Mouse (Mus musculus) heart, adult 9 months (tissue): ENCODE data around the gene Spaca4.

Experiments used
- DNase-seq, 2 experiments: peaks; one replicate each; pipeline ENCODE4 v3.0.0; 2022; ENCODE audit warnings: low spot score in 2 of 2

The Spaca4 gene

GRCm38 (mm10) chr7:45725713-45726112 is at the start of gene Spaca4:
Spaca4 (minus strand) TSS chr7:45725813.
- DNase-seq, result no peak

DNA sequence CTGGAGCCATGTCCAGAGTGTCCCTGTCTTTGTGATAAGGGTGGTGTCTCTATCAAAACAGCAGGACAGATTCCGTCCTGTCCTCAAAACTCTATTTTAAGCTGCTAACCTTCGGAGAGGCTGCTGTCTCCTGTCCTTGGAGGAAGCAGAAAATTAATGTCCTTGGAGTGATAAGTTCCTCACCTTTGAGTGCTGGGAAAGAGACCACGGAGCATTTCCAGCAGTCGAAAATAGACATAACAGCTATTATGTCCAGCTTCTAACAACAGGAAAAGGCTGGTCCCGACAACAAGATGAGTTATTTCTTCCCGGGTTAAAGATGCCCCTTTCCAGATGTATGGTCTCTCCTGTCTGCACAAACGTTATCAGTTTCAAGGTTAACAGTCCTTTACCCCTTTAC is 49.6 kb upstream of the Spaca4 start:
- no peak for DNase-seq

- no peak for DNase-seq
Observed at GRCm38 (mm10) chr7:45771101-45771500, 45.5 kb upstream of the Spaca4 start.

GRCm38 (mm10) chr7:45770427-45771082 is 44.9 kb upstream of the Spaca4 start:
- DNase-seq, result no peak

DNA sequence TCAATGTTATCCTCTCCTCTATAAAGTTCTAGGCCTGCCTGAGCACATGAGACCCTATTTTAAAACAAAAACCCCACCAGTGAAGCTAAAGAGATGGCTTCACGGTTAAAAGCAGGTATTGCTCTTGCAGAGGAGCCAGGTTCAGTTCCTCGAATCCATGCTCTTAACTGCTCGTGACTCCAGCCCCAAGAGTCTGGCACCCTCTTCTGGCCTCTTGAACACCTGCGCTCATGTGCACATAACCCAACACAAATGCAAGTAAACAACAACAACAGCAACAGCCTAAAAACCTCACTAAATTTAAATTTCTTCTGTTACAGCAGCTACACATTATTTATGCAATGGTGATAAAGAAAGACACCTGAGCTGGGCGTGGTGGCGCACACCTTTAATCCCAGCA is 41.9 kb upstream of the Spaca4 start:
- DNase-seq, result no peak

GRCm38 (mm10) chr7:45766764-45767163 is 41.2 kb upstream of the Spaca4 start:
- no peak for DNase-seq

- no peak for DNase-seq
Observed at GRCm38 (mm10) chr7:45765995-45766394, 40.4 kb upstream of the Spaca4 start.

DNA sequence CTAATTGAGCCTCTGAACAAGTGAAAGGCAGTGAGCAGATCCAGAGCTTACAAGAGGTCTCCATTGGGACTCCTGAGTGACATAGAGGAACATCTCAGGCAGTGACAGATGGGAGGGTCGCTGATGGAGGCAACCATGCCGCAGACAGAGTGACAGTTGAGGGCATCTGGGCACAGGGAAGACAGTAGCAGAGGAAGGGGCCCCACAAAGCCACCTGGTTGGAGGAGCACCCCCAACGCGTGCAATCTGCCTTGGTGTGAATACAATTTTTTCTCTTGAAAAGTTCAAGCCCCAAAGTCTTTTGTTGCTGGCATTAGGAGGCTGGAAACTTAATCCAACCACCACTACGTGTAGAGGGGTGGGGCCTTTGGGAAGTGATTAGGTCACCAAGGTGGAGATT is 34.5 kb upstream of the Spaca4 start:
- no peak for DNase-seq

DNA sequence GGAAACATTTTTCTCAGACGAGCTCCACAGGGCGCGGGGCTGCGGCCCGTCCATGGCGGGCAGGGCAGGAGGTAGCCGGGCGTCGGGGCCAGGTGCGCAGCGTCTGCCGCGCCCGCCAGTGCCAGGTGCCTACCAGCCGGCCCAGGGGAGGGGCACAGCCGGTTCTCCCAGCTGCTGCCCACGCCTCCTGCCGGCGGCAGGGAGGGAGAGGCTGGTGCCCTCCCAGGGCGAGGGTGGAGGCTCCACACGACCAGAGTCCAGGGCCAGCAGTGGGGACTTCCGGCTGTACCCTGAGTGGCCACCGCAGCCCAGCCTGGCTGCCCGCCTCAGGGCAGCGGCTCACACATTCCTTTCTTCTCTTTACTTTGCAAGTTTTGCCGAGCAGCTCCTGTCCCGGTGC is 33.8 kb upstream of the Spaca4 start:
- DNase-seq, result no peak

GRCm38 (mm10) chr7:45755703-45756102 is 30.1 kb upstream of the Spaca4 start:
- no peak for DNase-seq

DNA sequence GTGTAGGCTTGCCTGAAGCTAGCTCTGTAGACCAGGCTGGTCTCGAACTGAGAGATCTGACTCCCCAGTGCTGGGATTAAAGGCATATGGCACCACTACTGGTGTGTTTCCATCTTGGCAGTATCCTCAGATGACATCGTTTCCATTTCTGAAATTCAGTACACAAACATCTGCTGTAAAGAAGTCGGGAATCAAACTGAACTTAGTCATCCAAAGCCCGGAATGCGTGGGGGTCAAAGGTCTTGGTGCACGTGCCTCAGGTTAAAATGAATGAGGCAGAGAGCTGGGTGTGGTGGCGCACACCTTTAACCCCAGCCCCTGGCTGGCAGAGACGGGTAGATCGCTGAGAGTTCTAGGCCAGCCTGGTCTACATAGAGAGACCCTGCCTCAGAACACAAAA is 24.5 kb upstream of the Spaca4 start:
- DNase-seq, result no peak

- no peak for DNase-seq
Observed at GRCm38 (mm10) chr7:45749401-45749800, 23.8 kb upstream of the Spaca4 start.

DNA sequence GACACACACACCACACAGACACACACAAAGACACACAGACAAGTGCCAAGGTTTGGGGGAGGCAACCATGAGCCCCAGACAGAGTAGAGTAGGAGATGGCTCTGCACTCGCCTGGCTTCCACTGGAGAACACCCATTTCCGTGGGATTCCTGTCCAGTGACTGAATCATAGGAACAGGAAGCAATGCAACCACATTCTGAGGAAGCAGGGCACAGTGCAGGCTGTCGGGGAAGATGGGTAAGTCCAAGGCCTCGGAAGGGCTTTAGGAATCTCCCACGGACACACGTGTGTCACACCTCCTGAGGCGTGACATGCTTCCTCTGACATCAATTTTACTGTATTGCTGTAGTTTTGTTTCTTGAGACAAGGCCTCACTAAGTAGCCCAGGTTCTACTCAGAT is 22.5 kb upstream of the Spaca4 start:
- DNase-seq, result no peak

DNA sequence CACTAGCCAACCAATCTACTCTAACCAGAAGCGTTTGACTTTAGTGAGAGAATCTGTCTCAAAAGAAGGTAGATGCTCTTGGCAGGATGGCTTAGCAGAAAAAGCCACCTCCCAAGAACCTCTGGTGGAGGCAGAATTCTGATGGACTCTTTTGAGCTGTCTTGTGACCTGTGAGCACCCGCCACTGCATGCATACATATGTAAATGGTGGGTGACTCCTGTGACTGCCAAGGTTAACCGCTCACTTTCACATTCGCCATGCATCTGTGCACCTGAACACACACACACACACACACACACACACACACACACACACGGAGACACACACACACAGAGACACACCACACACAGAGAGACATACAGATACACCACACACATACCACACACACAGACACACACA is 21.8 kb upstream of the Spaca4 start:
- DNase-seq, result no peak

GRCm38 (mm10) chr7:45746518-45746917 is 20.9 kb upstream of the Spaca4 start:
- no peak for DNase-seq

- DNase-seq, result no peak
Observed at GRCm38 (mm10) chr7:45744387-45744786, 18.8 kb upstream of the Spaca4 start.

- DNase-seq, result no peak
Observed at GRCm38 (mm10) chr7:45742338-45742737, 16.7 kb upstream of the Spaca4 start.

- DNase-seq, result no peak
Observed at GRCm38 (mm10) chr7:45741777-45742176, 16.2 kb upstream of the Spaca4 start.

DNA sequence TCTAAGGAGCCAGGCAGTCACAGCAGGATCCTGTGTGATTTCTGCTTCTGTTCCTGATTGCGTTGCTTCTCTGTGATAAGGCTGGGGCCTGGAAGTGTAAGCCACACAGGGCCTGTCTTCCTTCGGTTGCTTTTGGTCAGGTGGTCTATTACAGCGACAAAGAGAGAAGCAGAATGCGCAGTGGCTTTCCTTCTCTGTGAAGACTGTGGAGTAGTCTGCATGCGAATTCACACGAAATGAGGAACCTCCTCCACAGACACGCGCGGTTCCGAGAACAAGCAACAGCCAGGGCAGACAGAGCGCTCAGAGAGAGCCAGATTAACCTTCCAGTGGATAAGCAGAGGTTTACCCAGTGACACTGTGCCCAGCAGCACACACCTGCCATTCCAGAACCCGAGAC is 15.7 kb upstream of the Spaca4 start:
- DNase-seq, result no peak

DNA sequence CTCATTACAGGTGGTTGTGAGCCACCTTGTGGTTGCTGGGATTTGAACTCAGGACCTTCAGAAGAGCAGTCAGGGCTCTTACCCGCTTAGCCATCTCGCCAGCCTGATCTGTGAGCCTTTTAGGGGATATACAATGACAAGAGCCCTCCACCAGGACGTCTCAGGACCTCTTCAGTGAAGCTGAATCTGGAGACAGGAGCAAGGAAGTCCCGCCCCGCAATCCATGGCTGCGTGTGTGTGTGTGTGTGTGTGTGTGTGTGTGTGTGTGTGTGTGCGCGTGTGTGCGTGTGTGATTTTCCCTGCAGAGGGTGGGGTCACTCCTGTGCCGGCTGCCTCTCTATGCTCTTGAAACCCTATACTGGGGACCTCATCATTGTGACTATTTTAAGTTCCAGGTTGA is 14.2 kb upstream of the Spaca4 start:
- no peak for DNase-seq

- DNase-seq, result peak in 1 of 2 experiments; percentile 67
Observed at GRCm38 (mm10) chr7:45739162-45739763, 13.7 kb upstream of the Spaca4 start.

DNA sequence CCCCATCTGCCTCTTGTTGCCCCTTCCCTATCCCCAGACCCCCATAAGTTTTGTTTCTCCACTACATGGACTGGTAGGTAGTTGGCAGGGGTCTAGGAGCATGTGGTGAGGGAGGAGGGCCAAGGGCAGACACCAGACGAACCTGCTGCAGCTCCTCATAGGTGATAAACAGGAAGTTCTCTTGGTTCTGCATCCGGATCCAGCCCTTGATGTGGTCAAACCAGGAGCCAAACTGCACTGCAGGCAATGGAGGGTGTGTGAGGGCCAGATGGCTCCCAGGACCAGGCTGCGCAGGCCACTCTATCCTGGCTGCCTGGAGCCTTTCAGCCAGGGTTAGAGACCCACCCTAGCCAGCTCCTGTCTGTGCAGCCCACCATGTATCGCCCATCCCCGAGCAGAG is 7.9 kb upstream of the Spaca4 start:
- DNase-seq, result no peak

DNA sequence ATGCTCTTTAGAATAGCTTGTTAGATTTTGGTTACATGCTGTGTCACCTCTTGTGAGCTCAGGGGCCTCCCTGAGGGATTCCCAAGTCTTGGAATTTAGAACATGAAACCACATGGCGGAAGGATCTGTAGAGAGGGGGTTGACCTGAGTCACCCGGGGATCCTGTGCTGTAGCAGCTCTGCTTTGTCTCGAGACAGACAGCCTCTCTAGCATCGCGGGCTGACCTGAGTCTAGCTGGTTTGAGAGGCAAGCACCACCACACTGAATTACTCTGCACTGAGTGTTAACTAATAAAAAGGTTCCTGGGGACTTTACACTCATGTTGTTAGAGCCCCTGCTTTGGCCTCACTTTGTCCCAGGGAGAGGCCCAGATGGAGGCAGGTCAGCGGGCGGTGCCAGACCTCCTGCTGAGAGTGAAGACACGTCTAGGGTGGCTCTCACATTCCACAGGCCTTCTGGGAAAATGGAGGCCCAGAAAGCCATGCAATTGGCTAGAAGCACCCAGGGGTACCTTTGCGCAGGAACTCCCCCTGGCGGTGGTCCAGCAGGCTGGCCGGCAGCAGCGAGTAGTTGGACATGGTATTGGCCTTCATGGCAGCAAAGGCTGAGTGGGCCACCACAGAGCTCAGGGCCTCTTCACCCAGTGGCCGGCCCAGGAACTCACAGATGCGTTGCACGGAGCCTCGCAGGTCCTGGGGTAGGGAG is 5.3 kb upstream of the Spaca4 start:
- DNase-seq, result no peak
